Mouse (Mus musculus) CD8-positive naive resting alpha-beta T cell, adult 2 months (primary cell): ENCODE measurements around the gene Gbp3.
A peak's percentile ranks its signal among the peaks of the same experiment; 100 is the strongest.
"Not testable (repeated sequence)": the region's sequence is repeated elsewhere in the genome, so short reads cannot be mapped to it uniquely, and the experiment has no call there.

Experiments
- DNase-seq, 2 experiments: peaks; one replicate each; pipeline ENCODE4 v3.0.0; 2022; ENCODE audit warnings: low read depth in 2 of 2, low spot score in 2 of 2

Gene Gbp3

DNA sequence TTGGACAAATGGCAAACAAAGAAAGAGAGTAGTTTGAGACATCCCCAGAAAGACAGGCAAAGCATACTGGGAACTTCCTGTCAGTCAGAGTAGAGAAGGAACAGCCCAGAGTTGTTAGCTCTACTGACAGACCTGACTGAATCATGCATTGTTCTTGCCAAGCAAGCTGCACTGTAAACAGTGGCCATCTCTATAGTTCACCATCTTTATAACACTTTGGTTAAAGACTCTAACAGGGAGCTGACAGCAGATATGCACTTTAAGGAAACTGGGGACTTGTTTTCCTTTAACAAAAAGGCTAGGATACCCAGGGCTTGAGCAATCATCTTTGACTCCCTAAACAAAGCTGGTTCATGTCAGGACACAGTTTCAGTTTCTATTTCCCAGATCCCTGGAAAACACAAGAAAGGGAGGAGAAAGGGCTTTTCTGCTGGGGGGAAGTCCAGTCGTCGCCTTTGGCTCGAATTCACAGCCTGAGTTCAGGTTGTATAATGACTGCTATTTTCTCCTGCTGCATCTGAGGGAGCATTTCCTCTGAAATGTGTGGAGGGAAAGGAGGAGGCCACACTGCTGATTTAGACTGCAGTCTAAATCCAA, at the start of gene Gbp3:
Gbp3 (plus strand) TSS at position 395 of the 597 bp plus-strand sequence.
- DNase-seq = peak in 1 of 2 experiments; percentile 12

DNA sequence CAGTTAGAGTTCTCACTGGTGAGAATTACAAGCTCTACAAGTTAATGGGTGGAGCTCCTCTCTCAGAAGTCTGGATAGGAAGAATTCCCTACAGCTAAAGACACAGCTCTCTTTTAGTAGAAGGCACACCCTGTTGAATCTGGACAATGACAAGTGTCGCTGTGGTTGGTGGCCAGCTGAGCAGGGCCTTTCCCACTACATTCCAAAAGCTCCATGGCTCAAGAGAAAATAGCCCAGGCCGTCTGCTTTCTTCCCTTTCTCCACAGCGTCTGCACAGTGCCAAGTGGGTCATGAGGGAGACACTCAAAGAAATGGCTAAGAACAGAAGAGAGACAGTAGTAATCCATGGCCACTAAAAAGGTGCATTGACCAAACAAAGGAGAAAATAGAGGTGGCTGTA, 31.7 kb upstream of the Gbp3 start:
- DNase-seq = no peak

DNA sequence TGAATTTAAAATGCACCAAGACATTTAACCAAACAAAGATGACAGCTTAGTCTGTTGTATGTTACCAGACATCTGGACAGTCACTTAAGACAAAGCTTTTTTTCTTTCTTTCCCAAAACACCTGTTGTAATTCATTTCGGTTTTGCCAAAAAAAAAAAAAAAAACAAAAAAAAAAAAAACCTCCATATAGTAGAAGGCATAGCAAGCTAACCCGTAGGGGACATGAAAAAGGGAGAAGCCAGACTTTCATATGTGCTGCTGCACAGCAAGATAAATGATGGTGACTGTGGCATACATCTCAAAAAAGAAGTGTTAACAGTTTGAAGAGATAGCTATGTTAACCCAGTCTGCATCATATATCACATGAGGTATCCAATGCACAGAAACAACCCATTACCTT, 30.2 kb upstream of the Gbp3 start:
- no peak for DNase-seq

DNA sequence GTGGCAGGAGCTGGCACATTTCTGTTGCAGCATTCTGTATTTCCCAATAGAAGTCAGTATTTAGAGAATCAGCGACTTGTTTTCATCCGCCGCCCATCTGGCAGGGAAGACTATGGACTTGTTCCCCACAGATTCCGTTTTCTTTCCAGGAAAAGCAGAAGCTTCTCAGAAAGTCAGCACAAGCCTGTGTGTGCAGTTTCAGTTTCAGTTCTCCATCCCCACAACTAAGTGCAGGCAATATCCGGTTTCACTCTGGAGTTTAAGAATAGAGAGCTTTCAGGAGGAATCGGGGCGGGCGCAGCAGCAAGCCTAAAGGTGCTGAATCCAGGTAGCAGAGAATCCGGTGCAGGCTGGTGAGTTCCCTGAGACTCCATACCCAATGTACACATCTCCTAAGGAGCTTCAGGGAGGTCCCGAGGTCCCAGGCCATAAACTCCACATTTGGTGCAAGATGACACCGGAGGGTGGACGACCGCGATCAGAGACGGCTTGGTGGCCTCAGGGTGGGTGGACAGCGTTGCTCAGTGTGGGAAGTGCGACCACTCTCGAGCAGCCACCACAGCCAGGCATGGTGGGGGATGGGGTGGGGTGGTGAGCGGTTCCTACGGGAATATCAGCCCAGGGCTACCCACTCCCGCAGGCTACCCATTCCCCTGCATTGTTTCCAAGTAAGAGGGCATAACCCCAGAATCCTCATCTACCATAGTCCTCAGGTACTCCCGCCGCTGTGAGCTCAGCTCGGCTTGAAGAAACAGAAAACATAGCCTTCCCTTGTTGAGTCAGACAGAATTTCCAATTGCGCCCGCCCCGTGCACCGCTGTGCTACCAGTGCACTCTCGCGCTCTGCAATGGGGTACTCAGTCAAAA, 29.5 kb upstream of the Gbp3 start, which contains the start of gene Gbp7:
Gbp7 (plus strand) TSS at position 256 of the 867 bp plus-strand sequence.
- peak; percentile 39 to 53 for DNase-seq

DNA sequence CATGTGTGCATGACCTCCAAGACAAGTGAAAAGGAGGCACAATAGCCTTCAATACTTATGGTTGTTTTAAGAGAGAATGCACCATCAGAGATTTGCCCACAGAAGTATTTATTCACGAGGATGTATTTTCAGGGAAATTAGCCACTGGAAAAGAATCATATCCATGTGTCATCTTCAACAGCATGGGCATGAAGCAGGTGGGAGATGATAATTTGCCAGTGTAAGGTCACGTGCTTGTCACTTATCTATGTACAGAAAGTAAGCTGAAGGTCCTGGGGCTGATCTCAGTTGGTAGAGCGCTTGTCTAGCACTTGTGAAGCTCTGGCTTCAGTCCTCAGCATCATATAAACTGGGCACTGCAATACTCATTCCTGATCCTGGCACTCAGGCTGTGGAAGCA, 28.2 kb upstream of the Gbp3 start:
- DNase-seq = no peak

DNA sequence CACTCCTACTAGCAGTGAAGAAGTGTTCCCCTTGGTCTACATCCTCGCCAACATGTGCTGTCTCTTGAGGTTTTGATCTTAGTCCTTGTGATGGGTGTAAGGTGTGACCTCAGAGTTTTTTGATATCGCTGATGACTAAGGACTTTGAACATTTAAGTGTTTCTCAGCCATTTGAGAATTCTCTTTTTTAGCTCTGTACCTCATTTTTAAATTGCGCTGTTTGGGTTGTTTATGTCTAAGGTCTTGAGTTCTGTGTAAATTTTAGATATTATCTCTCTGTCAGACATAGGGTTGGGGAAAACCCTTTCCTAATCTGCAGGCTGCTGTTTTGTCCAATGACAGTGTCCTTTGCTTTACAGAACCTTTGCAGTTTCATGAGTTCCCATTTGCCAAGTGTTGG, 26.6 kb upstream of the Gbp3 start:
- DNase-seq = no peak

DNA sequence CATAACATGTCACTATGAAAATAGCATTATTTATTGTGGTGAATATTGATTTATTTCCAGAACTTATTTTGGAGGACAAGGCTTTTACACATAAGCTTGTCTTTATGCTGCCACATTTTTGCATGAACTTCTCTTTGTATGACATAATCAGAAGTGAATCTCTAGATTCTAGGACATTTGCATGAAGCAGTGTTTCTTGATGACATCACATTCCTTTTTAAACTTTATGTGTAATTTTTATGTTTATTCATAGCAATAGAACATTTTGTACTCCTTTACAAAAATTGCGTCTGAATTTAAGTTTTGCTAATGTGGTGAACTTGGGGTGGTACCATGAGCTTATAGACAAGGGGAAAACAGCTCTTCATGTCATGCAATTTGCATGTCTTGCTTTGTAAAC, 24.2 kb upstream of the Gbp3 start:
- no peak for DNase-seq

DNA sequence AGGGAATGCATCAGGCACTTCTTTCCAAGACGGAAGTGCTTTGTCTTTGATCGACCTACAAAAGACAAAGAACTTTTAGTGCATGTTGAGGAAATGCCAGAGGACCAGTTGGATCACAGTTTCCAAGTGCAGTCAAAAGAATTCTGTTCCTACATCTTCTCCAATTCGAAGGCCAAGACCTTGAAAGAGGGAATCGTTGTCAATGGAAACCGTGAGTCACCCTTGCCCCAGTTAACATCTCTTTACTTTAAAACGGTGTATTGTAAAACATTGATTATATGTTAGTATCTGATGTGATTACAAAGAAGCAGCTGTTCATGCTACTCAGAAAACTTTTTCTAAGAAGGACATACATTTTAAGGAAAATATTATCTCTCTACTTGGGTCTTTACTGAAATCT, 18.4 kb upstream of the Gbp3 start:
- DNase-seq = no peak

DNA sequence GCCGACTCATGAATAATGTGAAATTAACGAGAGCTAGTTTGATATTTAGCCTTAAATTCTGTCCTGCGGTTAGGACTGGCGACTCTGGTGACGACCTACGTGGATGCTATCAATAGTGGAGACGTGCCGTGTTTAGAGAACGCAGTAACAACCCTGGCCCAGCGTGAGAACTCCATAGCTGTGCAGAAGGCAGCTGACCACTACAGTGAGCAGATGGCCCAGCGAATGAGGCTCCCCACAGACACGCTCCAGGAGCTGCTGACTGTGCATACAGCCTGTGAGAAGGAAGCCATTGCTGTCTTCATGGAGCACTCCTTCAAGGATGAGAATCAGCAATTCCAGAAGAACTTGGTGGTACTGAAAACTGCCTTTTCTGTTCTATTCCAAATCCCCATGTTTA, 17.1 kb upstream of the Gbp3 start:
- not testable (repeated sequence) for DNase-seq

DNA sequence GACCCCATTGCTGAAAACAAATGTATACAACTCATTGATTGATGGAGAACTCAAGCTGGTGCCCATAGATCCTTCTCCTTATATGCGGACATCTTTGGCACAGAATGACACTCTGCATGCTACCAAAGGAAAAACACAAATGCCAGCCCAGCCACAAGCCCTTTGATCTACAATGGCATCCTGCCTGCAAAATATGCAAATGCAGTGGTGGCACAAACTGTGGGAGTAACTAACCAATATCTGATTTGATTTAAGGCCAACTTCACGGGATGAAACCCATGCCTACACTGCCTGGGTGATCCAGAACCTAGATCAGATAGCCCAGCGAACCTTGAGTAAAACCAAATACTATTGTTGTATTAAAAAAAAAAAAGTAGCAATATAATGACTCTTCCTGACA, 13.1 kb upstream of the Gbp3 start:
- DNase-seq = peak in 1 of 2 experiments; percentile 16

DNA sequence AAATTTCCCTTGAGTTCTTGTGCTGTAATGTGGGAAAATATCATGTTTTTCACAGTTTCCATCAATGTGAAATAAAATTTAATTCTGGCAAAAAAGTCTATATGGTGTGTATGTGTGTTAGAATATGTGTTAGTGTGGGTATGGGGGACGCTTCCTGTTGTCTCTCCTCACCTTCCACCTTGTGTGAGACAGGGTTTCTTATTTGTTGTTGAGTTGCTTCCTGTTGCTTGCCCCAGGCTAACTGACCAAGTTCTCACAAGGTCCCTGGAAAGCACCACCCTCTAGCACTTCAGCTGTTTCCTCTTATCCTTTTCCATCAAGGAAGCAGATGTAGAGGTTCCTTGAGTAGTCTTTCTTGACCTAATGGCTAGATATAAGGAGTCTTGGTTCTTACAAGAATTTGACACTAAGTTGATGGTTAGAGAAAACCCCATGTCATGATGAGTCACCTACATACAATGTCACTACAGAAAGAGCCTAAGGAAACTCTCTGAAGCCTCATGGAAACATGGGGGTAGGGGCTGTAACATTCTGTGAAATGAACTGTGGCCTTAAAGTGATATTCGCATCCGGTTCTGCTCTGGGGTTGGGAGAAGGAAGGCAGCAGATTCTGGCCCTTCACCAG, 9.7 kb upstream of the Gbp3 start:
- DNase-seq = no peak

DNA sequence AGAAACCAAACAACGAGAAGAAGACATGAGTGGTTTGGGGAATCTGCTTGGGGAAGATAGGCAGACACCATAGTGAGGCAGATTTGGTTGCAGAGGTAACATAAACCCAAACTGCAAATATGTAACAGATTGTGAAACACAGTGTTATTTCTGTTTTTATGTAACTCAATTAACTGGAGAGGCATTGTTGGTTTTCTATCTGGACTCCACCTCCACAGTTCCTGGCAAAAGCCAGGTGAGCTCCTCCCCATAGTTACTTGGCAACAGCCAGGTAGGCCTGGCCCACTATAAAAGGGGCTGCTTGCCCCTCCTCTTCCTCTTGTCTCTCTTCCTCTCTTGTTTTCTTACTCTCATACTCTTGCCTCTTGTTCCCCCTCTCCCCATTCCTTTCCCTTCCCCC, 5.2 kb upstream of the Gbp3 start:
- no peak for DNase-seq

DNA sequence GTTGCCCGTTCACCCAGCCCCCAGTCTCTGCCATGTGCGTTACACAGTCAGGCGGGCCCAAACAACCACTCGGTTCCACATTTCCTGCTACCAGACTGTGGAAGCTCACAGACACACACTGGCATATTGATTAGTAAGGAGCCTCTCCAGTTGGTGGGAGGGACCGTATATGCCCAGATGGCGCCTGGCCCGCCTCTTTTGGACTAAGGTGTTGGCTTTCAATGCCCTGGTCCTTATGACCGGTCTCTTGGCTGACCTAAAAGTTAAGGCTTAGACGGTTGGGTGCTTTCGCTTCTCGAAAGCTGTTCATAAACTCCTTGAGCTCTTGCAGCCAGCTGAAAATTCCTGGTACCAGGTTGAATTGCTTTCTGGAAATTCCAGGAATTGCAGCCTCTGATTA, 4.2 kb upstream of the Gbp3 start:
- DNase-seq = no peak

DNA sequence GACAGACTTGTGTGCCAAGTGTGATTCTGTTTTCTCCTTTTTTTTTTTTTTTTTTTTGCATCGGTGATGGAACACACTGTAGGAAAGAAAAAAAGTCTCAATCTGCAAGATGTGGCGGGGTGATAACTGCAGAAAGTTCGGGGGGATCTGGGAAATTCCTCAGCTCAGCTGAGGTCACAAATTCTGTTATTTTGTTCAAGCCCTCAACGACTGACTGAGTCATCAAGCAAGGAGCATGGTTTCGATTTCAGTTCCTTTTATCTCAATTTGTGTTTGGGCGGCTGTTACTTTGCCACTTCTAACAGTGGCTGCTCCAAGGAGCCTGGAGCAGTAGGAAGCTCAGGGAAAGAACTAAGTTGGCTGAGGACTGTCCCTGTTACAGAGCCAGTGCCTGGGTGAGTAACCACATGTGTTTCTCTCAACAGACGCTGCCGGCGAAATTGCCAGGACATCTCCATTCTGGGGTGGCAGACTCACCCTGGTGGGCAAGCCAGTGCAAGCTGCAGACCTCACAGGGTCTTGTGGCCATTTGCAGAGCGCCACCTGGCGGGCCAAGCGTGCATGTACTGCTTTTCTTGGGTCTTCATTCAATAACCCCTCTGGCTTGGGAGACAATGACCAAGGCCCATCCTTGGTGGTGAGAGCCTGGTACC, 596 bp downstream of the Gbp3 start:
- peak; percentile 81 to 85 for DNase-seq

DNA sequence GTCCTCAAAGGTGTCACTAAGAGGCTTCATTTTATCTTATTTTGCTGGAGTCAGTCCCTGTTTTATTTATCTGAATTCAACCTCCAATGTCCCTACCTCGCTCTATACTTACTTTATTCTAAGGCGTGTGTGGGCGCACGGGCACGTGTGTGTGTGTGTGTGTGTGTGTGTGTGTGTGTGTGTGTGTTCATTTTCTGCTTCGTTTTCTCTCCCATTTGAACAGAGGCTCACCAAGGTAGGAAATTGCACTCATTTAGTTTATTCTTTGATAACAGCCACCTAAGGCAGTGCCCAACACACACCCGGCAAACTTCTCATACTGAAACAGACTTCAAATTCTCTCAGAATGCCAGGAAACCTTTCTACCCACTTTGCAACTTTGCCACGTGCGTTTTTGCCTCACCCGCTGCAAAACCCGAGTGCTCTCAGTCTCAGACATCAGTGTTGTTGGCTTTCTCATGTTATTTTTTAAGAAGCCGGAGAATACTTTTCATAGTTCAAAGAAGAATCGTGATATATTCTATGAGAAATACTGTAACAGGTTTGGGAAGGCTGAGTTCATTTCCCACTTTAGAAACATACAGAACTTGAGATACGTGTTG, 1.3 kb downstream of the Gbp3 start:
- DNase-seq = no peak

DNA sequence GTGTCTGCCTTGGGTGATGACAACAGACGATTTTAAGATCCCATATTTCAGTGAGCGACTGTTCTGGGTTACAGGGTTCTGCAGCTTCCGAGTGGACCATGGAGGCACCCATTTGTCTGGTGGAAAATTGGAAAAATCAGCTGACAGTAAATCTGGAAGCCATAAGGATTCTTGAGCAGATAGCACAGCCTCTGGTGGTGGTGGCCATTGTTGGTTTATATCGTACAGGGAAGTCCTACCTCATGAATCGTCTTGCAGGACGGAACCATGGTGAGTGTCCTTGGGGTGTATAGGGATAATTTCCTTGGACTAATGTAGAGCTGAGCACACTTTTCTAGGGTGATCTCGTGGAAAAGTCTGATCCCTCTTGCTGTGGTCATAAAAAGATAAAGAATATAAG, 1.8 kb downstream of the Gbp3 start:
- DNase-seq = no peak

DNA sequence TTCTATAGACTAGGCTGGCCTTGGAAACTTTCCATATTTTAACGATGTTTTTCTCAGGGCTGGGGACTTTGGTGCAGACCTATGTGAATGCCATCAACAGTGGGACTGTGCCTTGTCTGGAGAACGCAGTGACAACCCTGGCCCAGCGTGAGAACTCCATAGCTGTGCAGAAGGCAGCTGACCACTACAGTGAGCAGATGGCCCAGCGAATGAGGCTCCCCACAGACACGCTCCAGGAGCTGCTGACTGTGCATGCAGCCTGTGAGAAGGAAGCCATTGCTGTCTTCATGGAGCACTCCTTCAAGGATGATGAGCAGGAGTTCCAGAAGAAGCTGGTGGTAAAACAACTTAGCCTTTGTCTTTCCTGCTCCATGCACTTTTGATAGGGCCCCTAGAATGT, 7.7 kb downstream of the Gbp3 start:
- not testable (repeated sequence) for DNase-seq

DNA sequence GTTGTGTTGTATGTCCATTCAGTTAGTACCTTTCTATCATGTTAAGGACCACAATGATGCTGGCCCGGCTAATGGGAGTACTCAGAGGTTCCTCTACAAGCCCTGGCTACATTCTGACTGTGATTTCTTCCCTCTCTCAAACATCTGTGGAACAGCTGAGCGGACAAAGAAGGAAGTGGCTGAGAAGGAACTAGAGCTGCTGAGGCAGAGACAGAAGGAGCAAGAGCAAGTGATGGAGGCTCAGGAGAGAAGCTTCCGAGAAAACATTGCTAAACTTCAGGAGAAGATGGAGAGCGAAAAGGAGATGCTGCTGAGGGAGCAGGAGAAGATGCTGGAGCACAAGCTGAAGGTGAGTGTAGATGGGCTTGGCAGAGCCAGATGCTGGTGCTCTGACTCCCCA, 10.9 kb downstream of the Gbp3 start:
- no peak for DNase-seq

DNA sequence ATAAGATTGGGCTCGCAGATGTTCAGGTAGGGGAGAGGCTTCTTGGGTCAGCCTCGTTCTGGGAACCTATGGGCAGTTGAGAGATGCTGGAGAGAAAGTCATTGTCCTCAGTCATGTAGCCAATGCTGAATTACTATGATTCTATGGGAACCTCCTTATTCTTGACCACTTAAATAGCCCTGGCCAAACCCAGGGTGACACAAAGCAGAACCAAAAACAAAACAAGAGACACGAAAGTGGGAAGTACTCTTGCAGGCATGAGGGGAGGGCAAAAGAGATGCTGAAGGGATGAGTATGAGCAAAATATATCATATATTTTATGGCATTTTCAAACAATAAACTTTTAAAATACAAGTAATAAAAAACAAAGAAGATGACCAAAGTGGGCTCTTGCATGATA, 17.3 kb downstream of the Gbp3 start:
- DNase-seq = no peak

DNA sequence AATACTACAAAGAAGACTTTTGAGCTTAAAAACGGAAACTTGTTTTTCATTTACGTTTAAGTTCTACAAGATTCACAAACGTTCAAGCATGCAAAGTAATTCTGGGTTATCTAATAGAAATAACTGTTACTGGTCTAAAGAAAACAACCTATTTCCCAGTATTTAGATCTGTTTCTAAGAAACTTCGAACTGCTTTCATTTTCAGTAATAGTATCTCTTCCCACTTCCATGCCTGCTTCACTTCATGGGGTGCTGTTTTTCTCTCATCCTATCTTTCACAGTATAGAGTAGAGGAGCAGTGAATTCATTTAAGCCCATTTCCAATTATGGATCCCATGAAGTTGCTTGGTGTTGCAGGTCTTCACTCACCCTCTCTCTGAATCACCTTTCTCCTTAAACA, 18.5 kb downstream of the Gbp3 start:
- no peak for DNase-seq

DNA sequence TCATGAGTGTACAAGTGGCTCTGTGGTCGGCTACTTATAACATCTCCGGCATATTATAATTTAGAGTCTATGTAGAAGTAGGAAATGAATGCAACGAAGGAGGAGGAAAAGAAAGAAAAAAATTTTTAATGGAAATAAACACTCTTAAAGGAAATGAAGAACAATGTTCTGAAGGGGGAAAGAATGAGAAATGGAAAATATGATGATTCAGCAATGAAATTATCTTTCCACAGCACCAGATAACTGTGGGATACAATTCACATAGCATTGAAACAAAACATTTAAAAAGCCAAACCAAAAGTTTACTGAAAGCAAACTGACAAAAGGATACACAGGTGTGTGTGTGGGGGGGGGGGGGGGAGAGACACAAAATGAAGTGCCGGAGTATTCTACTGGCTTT, 23.2 kb downstream of the Gbp3 start:
- DNase-seq = no peak
